Mouse (Mus musculus): ENCODE measurements around the gene Maml3. TPM values are rescaled to one million over a fixed set of nuclear protein-coding genes. Genes with fewer than 3 reads are reported as not detected.

The Maml3 gene
- polyA plus RNA-seq, 1 experiment from 2014 or later: 1.5 TPM

GRCm38 (mm10) chr3:51756283-51756682 lies 348.6 kb downstream of the Maml3 start:
- ATAC-seq: no peak
- Histone ChIP-seq H3K4me2 (no peak overlapping the region), H3K4me1 (peaks cover 15% of the 10 kb centered on the region), H3K9me3 (replicated peaks) (no peaks in the 10 kb centered on the region), H3K27ac (no peak overlapping the region), H3K9ac (no peak overlapping the region), H3K36me3 (no peaks in the 10 kb centered on the region), H3K4me3 (no peak overlapping the region), H3K27me3 (replicated peaks) (no peaks in the 10 kb centered on the region)
- 69% methylated on average over 5 of the region's 5 CpGs for WGBS (ENCODE audit: insufficient replicate concordance)

GRCm38 (mm10) chr3:51753262-51753661 lies 351.6 kb downstream of the Maml3 start:
- Histone ChIP-seq H3K4me3 (no peak overlapping the region), H3K36me3 (no peaks in the 10 kb centered on the region), H3K9me3 (replicated peaks) (no peaks in the 10 kb centered on the region), H3K27me3 (replicated peaks) (no peaks in the 10 kb centered on the region), H3K4me1 (peaks cover 43% of the 10 kb centered on the region), H3K4me2 (no peak overlapping the region), H3K9ac (no peak overlapping the region), H3K27ac (no peak overlapping the region)
- no peak for ATAC-seq
- 52% methylated on average over 5 of the region's 5 CpGs for WGBS (ENCODE audit: insufficient replicate concordance)

DNA sequence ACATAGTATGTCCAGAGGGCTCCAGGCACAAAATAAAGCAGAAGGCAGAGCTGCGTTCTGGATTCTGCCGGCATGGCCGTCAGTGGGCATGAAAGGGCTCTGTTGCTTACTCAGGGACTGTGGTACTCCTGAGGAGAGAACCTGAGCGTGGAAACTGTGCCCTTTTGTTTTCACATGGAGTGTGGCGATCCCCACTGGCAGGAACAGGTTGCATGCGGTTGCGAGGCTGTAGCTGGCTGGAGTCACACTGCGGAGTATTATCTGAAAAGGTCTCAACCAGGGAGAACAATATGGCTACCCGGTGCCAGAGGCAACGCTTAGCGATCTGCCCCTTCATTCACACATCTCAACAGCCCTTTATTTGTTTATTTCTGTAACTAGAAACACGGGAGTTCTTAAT lies 353.4 kb downstream of the Maml3 start:
- no peak overlapping the region for H3K4me3 ChIP-seq
- no peak overlapping the region for H3K27ac ChIP-seq
- WGBS (ENCODE audit: insufficient replicate concordance): 71% methylated on average over 12 of the region's 12 CpGs
- no peak for ATAC-seq
- no peaks in the 10 kb centered on the region for H3K27me3 ChIP-seq (replicated peaks)
- peaks cover 43% of the 10 kb centered on the region for H3K4me1 ChIP-seq
- H3K36me3 ChIP-seq: no peaks in the 10 kb centered on the region
- H3K9ac ChIP-seq: no peak overlapping the region
- no peak overlapping the region for H3K4me2 ChIP-seq
- H3K9me3 ChIP-seq (replicated peaks): no peaks in the 10 kb centered on the region

- peak; percentile 50 for ATAC-seq
- H3K4me3 ChIP-seq: no peak overlapping the region
- H3K4me2 ChIP-seq: no peak overlapping the region
Measured at GRCm38 (mm10) chr3:51749812-51750481, 354.9 kb downstream of the Maml3 start.

GRCm38 (mm10) chr3:51749421-51749811 lies 355.5 kb downstream of the Maml3 start:
- no peaks in the 10 kb centered on the region for H3K27me3 ChIP-seq (replicated peaks)
- no peaks in the 10 kb centered on the region for H3K9me3 ChIP-seq (replicated peaks)
- H3K4me3 ChIP-seq: no peak overlapping the region
- H3K9ac ChIP-seq: no peak overlapping the region
- H3K4me2 ChIP-seq: no peak overlapping the region
- 71% methylated on average over 7 of the region's 7 CpGs for WGBS (ENCODE audit: insufficient replicate concordance)
- H3K4me1 ChIP-seq: peaks cover 48% of the 10 kb centered on the region
- H3K36me3 ChIP-seq: no peaks in the 10 kb centered on the region
- peak overlapping the region; percentile 59 for H3K27ac ChIP-seq
- ATAC-seq: no peak

More at GRCm38 (mm10) chr3:51749812-51750481, 354.9 kb downstream of the Maml3 start:
- Histone ChIP-seq H3K9ac (no peak overlapping the region), H3K9me3 (replicated peaks) (no peaks in the 10 kb centered on the region), H3K36me3 (no peaks in the 10 kb centered on the region), H3K4me1 (peaks cover 43% of the 10 kb centered on the region), H3K27me3 (replicated peaks) (no peaks in the 10 kb centered on the region), H3K27ac (peak overlapping the region; percentile 59)
- 70% methylated on average over 8 of the region's 8 CpGs for WGBS (ENCODE audit: insufficient replicate concordance)

- H3K4me2 ChIP-seq: no peak overlapping the region
- WGBS (ENCODE audit: insufficient replicate concordance): 78% methylated on average over 17 of the region's 17 CpGs
- ATAC-seq: no peak
- no peaks in the 10 kb centered on the region for H3K36me3 ChIP-seq
- no peak overlapping the region for H3K9ac ChIP-seq
- peaks cover 54% of the 10 kb centered on the region for H3K4me1 ChIP-seq
- H3K27me3 ChIP-seq (replicated peaks): no peaks in the 10 kb centered on the region
- no peaks in the 10 kb centered on the region for H3K9me3 ChIP-seq (replicated peaks)
- H3K4me3 ChIP-seq: no peak overlapping the region
- H3K27ac ChIP-seq: peak overlapping the region; percentile 17; the same call in 1 of the 2 replicates
Measured at GRCm38 (mm10) chr3:51748436-51749376, 356.2 kb downstream of the Maml3 start.

DNA sequence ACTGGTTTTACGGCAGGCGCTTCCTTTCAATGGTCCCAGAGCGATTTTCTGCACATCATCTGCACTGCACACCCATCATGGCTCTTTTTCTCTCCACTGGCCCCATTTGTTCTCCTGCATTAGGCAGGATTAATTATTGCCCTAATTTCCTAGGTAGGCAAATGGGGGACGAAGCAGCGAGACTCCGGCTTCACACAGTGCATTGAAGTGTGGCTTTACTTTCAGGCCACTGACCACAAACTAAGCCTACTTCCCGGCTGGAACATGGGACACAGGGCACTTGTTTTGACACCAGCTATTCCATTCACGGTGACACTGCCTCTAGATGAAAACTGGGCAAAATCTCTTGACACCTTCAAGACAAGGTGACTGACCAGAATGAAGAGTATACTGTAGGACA lies 358.1 kb downstream of the Maml3 start:
- Histone ChIP-seq H3K4me2 (no peak overlapping the region), H3K36me3 (no peaks in the 10 kb centered on the region), H3K4me1 (peaks cover 70% of the 10 kb centered on the region), H3K4me3 (no peak overlapping the region), H3K9ac (no peak overlapping the region), H3K9me3 (replicated peaks) (no peaks in the 10 kb centered on the region), H3K27me3 (replicated peaks) (no peaks in the 10 kb centered on the region), H3K27ac (no peak overlapping the region)
- no peak for ATAC-seq
- WGBS (ENCODE audit: insufficient replicate concordance): 91% methylated on average over 8 of the region's 8 CpGs

DNA sequence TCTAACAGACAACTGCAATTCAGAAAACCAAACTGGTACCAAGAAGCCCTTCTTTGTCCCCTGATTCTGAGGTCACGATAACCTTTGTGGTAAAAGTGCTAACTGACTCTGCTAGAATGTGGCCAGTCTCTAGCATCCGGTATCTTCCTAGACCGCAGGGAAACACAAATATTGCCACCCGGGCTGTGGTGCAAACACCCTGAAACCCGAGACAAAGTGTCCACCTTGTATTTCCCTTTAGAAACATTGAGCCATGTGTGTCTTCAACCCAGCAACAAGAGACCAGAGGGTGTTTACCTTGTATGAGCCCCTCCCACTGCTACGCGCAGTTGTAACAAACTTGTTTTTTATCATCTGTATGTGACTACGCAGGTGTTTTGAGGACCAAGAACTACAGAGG lies 359.7 kb downstream of the Maml3 start:
- peak; percentile 31; the same call in 1 of the 2 replicates for ATAC-seq
- Histone ChIP-seq H3K4me1 (peaks cover 67% of the 10 kb centered on the region), H3K27me3 (replicated peaks) (no peaks in the 10 kb centered on the region), H3K9me3 (replicated peaks) (no peaks in the 10 kb centered on the region), H3K4me3 (no peak overlapping the region), H3K36me3 (no peaks in the 10 kb centered on the region), H3K27ac (peak overlapping the region; percentile 88), H3K9ac (peak overlapping the region; percentile 15), H3K4me2 (peak overlapping the region; percentile 49)
- WGBS (ENCODE audit: insufficient replicate concordance): 28% methylated on average over 8 of the region's 8 CpGs

GRCm38 (mm10) chr3:51744339-51744759 lies 360.5 kb downstream of the Maml3 start:
- H3K4me1 ChIP-seq: peaks cover 67% of the 10 kb centered on the region
- H3K4me2 ChIP-seq: peak overlapping the region; percentile 49
- WGBS (ENCODE audit: insufficient replicate concordance): 7% methylated on average over 4 of the region's 4 CpGs
- no peaks in the 10 kb centered on the region for H3K27me3 ChIP-seq (replicated peaks)
- no peaks in the 10 kb centered on the region for H3K36me3 ChIP-seq
- ATAC-seq: peak; percentile 90
- H3K9ac ChIP-seq: 0 out of 2 replicates have a peak overlapping the region, but pooled peaks have one; percentile 15
- peak overlapping the region; percentile 88 for H3K27ac ChIP-seq
- H3K4me3 ChIP-seq: no peak overlapping the region
- no peaks in the 10 kb centered on the region for H3K9me3 ChIP-seq (replicated peaks)

GRCm38 (mm10) chr3:51742405-51742804 lies 362.5 kb downstream of the Maml3 start:
- WGBS (ENCODE audit: insufficient replicate concordance): 28% methylated on average over 6 of the region's 6 CpGs
- Histone ChIP-seq H3K27me3 (replicated peaks) (no peaks in the 10 kb centered on the region), H3K4me3 (no peak overlapping the region), H3K27ac (peak overlapping the region; percentile 30; the same call in 1 of the 2 replicates), H3K4me1 (peaks cover 74% of the 10 kb centered on the region), H3K9ac (no peak overlapping the region), H3K36me3 (no peaks in the 10 kb centered on the region), H3K4me2 (0 out of 2 replicates have a peak overlapping the region, but pooled peaks have one; percentile 6), H3K9me3 (replicated peaks) (no peaks in the 10 kb centered on the region)
- peak; percentile 75 for ATAC-seq

DNA sequence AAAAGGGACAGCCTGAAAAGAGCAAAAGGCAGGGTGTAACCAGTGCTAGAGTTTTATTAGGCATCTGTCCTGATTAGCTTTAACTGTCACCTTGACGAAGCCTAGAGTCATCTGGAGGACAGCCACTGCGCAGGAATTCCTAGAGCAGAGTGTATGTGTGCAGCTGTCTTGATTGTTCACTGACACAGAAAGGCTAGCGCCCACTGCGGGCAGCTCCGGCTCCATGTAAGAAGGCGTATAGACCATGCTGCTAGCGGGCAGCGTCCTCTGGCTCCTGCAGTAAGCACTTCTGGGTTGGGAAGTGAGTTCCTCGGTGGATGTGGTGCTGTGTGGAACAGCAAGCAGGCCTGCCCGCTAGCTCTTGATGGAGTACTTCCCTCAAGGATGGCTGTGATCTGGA lies 363.1 kb downstream of the Maml3 start:
- H3K9me3 ChIP-seq (replicated peaks): no peaks in the 10 kb centered on the region
- H3K4me1 ChIP-seq: peaks cover 80% of the 10 kb centered on the region
- no peak overlapping the region for H3K4me2 ChIP-seq
- no peak for ATAC-seq
- H3K27me3 ChIP-seq (replicated peaks): no peaks in the 10 kb centered on the region
- H3K9ac ChIP-seq: no peak overlapping the region
- no peaks in the 10 kb centered on the region for H3K36me3 ChIP-seq
- H3K27ac ChIP-seq: no peak overlapping the region
- 78% methylated on average over 10 of the region's 10 CpGs for WGBS (ENCODE audit: insufficient replicate concordance)
- no peak overlapping the region for H3K4me3 ChIP-seq

DNA sequence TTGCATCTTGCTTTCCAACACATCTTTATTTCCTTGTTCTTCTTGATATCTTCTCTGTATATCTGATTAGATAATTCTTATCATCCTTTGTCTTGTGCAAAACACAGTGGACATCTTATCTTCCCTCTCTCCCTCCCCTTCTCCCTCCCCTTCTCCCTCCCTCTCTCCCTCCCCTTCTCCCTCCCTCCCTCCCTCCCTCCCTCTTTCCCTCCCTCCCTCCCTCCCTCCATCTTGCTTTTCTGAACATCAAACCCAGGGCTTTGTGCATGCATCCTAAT lies 365.1 kb downstream of the Maml3 start:
- Histone ChIP-seq H3K4me2 (no peak overlapping the region), H3K9ac (no peak overlapping the region), H3K36me3 (no peaks in the 10 kb centered on the region), H3K27me3 (replicated peaks) (no peaks in the 10 kb centered on the region), H3K4me1 (peaks cover 84% of the 10 kb centered on the region), H3K4me3 (no peak overlapping the region), H3K9me3 (replicated peaks) (no peaks in the 10 kb centered on the region), H3K27ac (no peak overlapping the region)
- ATAC-seq: no peak

All from liver, embryonic 12.5 days (tissue).